Mouse (Mus musculus) olfactory bulb, adult 2 months (tissue): ENCODE measurements around the gene Lhfpl3. TPM values are rescaled to one million over a fixed set of nuclear protein-coding genes. Genes with fewer than 3 reads are reported as not detected.

Experiments
- H3K27ac ChIP-seq: fragments of 200-500 bp; 2 replicates; pipeline ENCODE4 v1.5.1; 2012; ENCODE audit warnings: low read depth, low read length; ENCODE audit not compliant: insufficient read depth
- H3K4me1 ChIP-seq: fragments of 200-500 bp; 2 replicates; pipeline ENCODE4 v1.6.1; 2012; ENCODE audit warnings: low read length; ENCODE audit not compliant: control insufficient read depth, insufficient read depth
- H3K4me3 ChIP-seq: fragments of 200-500 bp; 2 replicates; pipeline ENCODE4 v1.5.1; 2012; ENCODE audit warnings: mild to moderate bottlenecking, low read depth, low read length, moderate library complexity; ENCODE audit not compliant: insufficient read depth
- CTCF ChIP-seq: fragments of 200-500 bp; IDR thresholded peaks from 2 replicates; pipeline ENCODE4 v1.5.1; 2012; ENCODE audit warnings: low read depth, mild to moderate bottlenecking, low read length, moderate library complexity; ENCODE audit not compliant: insufficient read depth
- POLR2A ChIP-seq: fragments of 200-500 bp; IDR thresholded peaks from 2 replicates; pipeline ENCODE4 v1.6.1; 2012; ENCODE audit warnings: mild to moderate bottlenecking, low read depth, low read length, moderate library complexity; ENCODE audit not compliant: insufficient read depth
- WGBS: fragments of 180-500 bp; shearing (Covaris S2); methylation state at CpG from one replicate; pipeline ENCODE4 v1.1.7; 2018; 5-methylcytosine and 5-hydroxymethylcytosine counted together
- polyA plus RNA-seq: library from polyadenylated mRNA; stranded (reverse); fragments of >200 nt; gene quantifications from 2 replicates; pipeline ENCODE4 v1.2.4, GENCODE M21; 2012; ENCODE audit warnings: low replicate concordance; ENCODE audit not compliant: missing spikeins, insufficient read depth, insufficient read length

Lhfpl3 gene
- polyA plus RNA-seq, 1 experiment = not detected

DNA sequence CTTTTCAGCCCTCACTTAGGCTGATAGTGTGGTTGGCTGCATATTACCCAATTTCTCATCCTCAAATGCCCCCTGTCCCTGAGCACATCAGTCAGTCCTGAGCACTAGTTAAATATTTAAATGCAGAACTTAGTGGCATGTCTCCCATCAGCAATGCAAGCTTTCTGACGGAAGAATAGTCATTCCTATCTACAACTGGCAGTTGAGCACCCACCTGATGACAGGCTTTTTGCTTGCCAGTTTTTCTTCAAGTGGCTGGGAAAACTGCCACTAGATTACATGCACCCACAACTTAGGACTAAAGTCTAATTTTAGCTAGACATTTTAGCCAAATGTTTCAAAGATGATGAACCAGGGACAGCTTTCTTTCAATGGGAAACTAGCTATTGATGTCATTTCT, 260.3 kb downstream of the Lhfpl3 start:
- H3K4me3 ChIP-seq = no peak overlapping the region
- TF ChIP-seq CTCF (no peak), POLR2A (no peak)
- 79% methylated on average over 1 of the region's 1 CpGs for WGBS
- H3K27ac ChIP-seq = no peak overlapping the region
- H3K4me1 ChIP-seq = no peaks in the 10 kb centered on the region

DNA sequence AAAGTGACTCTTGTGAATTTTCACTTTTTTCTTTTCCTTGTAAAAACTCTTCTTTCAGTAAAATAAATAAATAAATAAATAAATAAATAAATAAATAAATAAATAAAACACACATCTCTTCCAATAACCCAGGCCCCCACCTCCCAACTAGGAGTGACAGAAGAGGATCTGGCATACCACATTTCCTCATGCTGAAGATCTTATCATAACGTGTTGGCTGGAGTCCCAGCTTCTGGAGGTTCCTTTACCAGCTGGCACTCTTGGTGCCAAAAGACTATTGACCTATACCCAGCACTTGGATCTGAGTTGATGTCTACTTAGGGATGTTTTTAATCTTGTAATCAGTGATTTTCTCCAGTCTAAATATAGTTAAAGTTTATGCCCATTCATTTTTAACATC, 264.6 kb downstream of the Lhfpl3 start:
- Histone ChIP-seq H3K4me1 (no peaks in the 10 kb centered on the region), H3K4me3 (no peak overlapping the region), H3K27ac (no peak overlapping the region)
- TF ChIP-seq POLR2A = no peak
- TF ChIP-seq CTCF = no peak
- WGBS = 61% methylated on average over 1 of the region's 1 CpGs

DNA sequence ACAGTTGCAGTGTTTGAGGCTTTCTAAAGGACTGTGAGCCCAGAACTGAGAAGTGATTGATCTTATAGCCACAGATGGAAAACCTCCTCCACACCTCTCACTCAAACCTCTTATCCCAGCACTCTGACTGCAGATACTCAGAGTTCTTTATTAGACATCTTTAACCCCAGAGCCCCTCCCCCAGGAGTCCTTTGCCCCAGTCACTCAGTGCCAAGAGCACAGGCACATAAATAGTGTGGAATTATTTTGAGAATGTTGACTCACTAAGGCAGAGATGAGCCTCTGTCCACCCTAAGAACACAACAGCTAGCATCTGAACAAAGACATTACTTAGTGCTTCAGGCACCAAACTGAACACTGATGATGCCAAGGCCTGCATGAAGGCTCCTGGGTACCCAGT, 268.1 kb downstream of the Lhfpl3 start:
- TF ChIP-seq CTCF (no peak), POLR2A (no peak)
- Histone ChIP-seq H3K4me1 (no peaks in the 10 kb centered on the region), H3K27ac (no peak overlapping the region), H3K4me3 (no peak overlapping the region)

DNA sequence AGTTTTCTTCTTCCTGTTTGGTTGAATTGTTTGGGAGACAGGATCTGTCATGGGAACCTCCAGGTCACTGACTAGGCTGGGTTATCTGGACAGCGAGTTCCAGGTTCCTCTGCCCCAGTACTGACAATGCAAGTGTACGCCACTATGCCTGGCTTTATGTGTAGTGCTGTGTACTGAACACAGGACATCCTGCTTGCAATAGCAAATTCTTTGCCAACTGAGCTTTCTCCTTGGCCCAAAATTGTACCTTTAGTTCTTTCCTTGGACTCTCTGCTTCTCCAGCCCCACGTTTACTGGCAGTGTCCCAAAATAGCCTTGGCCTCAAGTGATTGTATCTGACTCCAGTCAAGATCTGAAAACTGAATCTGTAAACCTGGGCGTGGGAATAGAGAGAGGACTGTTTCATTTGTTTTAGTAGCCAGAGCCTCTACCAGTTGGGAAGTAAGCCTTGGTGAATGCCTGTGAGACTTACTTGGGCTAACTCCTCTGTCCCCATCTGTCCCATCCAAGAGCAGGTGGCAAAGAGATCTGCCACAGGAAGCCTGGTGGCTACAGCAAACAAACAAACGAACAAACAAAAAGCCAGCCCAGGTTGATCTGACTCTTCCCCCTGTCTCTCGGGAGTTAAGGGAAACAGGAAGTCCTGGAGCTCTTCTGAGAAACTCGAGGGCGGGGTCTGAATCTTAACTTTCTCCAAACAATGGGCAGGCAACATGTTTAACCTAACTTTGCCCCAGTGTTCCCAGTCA, 269.9 kb downstream of the Lhfpl3 start:
- 80% methylated on average over 8 of the region's 8 CpGs for WGBS

DNA sequence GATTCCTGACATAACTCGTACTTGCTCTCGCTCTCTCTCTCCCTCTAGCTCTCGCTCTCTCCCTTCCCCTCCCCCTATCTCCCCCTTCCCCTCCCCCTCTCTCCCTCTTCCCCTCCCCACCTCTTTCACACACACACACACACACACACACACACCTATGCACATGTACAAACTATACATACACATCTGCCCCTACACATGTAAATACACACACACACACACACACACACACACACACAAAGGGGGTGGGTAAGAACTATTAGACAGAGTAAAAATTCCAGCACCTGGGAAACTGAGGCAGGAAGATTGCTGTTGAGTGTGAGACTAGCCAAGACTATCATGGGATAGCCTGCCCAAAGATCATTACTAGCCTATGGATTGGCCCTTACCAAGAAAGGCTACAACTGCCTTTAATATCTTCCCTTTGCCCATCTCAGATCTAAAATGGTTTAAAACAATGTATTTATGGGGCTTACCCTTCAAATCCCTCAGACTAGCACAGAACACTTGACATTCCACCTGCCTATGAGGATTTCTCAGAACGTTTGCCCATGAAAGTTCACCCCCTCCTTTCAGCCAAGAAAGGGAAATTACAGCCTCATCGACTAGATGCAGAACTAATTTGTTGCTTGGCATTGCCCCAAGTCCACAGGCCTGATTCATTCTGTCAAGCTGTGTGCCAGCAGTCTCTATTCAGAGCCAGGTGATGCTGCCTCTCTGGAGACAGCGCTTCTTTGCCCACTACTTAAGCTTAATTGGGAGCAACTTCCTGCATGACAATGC, 289.3 kb downstream of the Lhfpl3 start:
- no peak overlapping the region for H3K27ac ChIP-seq
- TF ChIP-seq CTCF (no peak), POLR2A (no peak)
- WGBS = 52% methylated on average over 6 of the region's 6 CpGs

More for the DNA sequence above, 269.9 kb downstream of the Lhfpl3 start:
- Histone ChIP-seq H3K27ac (no peak overlapping the region), H3K4me3 (no peak overlapping the region), H3K4me1 (no peaks in the 10 kb centered on the region)
- TF ChIP-seq POLR2A (no peak), CTCF (no peak)

DNA sequence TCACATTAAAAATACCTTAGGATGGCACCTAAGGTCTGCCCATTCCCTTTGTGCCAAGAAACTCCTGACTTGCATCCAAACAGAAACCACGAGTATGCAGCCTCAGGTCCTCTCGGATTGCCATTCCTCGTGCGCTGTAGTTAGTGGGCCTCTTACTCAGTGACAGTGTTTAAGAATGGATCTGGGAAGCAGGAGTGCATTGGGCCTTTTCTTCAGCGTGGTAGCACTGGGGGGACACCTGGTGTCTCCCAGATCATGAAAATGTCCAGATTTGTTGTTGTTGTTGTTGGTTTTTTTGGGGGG, 289.8 kb downstream of the Lhfpl3 start:
- TF ChIP-seq POLR2A (no peak), CTCF (no peak)
- no peaks in the 10 kb centered on the region for H3K4me1 ChIP-seq
- WGBS = 35% methylated on average over 5 of the region's 5 CpGs
- no peak overlapping the region for H3K27ac ChIP-seq
- H3K4me3 ChIP-seq = no peak overlapping the region

More for the DNA sequence above, 289.3 kb downstream of the Lhfpl3 start:
- no peaks in the 10 kb centered on the region for H3K4me1 ChIP-seq
- no peak overlapping the region for H3K4me3 ChIP-seq

DNA sequence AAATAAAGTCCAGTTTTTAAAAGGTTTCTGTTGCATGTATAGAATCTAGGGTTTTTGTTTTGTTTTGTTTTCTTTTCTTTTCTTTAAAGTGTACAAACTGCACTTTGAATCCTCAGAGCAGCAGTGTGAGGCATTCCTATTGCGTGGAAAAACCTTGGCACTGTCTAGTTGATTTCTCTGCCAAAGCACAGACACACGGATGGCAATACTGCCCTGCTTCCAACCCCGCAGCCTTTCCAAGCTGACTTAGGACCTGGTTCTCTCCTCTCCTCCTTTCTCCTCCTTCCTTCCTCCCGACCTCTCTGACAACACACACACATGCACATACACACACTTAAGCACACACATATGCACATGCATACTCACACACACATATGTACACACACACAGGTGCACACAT, 294.6 kb downstream of the Lhfpl3 start:
- WGBS = 41% methylated on average over 4 of the region's 4 CpGs
- no peak overlapping the region for H3K4me3 ChIP-seq

DNA sequence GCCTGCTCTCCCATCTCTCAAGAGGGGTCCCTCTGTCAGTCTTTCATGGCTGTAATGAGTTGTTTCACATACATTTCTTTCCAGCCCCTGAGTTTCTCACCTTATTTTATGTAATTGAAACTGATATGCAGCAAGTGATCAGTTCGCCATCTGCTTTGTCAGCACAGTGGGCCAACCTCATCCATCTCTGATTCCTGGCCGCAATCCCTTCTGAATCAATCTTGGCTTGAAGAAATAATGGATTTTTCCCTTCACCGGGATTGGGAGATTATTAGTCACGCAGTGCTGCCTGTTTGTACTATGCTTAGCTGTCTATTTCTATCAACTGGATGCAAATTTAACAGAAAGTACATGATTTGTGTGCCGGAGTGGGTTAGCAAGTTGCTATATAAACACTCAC, 297.0 kb downstream of the Lhfpl3 start:
- Histone ChIP-seq H3K4me1 (no peaks in the 10 kb centered on the region), H3K4me3 (no peak overlapping the region), H3K27ac (no peak overlapping the region)
- TF ChIP-seq POLR2A = no peak
- no peak for TF ChIP-seq CTCF
- WGBS = 91% methylated on average over 5 of the region's 5 CpGs

More for the DNA sequence above, 294.6 kb downstream of the Lhfpl3 start:
- H3K27ac ChIP-seq = no peak overlapping the region
- TF ChIP-seq CTCF = no peak
- no peak for TF ChIP-seq POLR2A
- H3K4me1 ChIP-seq = no peaks in the 10 kb centered on the region

DNA sequence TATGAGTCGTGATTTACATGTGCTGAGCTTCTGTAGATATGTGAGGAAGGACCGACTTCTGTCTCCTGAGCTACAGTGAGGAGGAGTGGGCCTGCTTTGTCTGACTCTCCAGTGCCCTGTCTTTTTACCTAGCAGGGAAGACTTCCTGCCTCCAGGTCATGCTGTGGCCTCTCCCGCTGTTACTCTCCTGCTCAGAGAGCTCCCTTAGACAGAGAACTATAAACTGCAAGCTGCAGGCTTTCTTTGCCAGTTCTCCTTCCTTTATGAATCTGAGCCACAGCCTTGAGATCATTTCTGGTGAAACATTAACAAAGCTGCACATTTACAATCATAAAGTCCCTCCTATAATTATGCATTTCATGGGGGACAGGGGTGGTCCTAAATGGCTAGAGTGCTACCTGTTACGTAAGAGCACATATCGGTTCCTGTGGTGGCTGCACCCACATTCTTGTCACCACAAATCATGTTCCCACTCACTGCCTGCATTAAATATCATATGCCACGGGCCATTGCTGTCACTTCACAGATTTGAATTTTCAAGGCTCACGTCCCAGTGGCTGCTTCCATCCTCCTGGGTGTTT, 303.3 kb downstream of the Lhfpl3 start:
- Histone ChIP-seq H3K4me3 (no peak overlapping the region), H3K4me1 (no peaks in the 10 kb centered on the region), H3K27ac (no peak overlapping the region)
- TF ChIP-seq POLR2A = no peak
- WGBS = 80% methylated on average over 7 of the region's 7 CpGs

DNA sequence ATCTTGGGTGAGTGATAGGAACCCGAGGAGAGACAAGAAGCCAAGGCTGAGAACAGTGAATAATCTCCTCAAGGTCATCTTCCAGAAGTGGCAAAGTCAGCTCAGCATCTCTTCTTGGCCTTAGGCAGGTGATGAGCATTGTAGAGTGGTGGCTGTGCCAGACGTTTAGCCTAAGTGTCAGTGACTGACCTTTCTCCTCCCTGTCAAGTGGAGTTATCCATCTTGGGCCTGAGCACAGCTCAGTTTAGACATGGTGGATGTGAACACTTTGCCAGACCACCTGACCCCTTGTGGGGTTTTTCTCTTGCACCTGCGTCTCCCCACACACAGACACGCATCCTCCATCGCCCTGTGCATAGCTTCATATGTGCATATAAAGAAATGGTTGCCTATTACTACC, 305.6 kb downstream of the Lhfpl3 start:
- Histone ChIP-seq H3K4me1 (no peaks in the 10 kb centered on the region), H3K27ac (no peak overlapping the region), H3K4me3 (no peak overlapping the region)
- 76% methylated on average over 5 of the region's 5 CpGs for WGBS
- TF ChIP-seq CTCF = no peak
- no peak for TF ChIP-seq POLR2A
